Mouse (Mus musculus) stomach, embryonic 14.5 days (tissue): Measurements from ENCODE around the gene Chst3. TPM values are rescaled to one million over a fixed set of nuclear protein-coding genes. Genes with fewer than 3 reads are reported as not detected.
"Not testable (repeated sequence)": the region's sequence is repeated elsewhere in the genome, so short reads cannot be mapped to it uniquely, and the experiment has no call there.

Experiments
- ATAC-seq: fragments of 200-750 bp; cut with Nextera tagmentation; 2 replicates; pipeline ENCODE4 v1.8.0; 2017; ENCODE audit warnings: low read depth, moderate TSS enrichment; ENCODE audit not compliant: insufficient number of reproducible peaks, insufficient read depth, low FRiP score
- H3K27ac ChIP-seq: fragments of 300-500 bp; sonication (generic); 2 replicates; pipeline ENCODE4 v1.5.1; 2014; ENCODE audit warnings: mild to moderate bottlenecking, low read length, moderate library complexity, mixed read lengths
- H3K27me3 ChIP-seq: fragments of 300-500 bp; sonication (generic); 2 replicates; pipeline ENCODE4 v1.6.1; 2014; ENCODE audit warnings: low read length, control low read depth, mixed read lengths; ENCODE audit not compliant: control insufficient read depth, insufficient read depth
- H3K36me3 ChIP-seq: fragments of 300-500 bp; sonication (generic); 2 replicates; pipeline ENCODE4 v1.6.1; 2014; ENCODE audit warnings: mild to moderate bottlenecking, control low read depth, low read length, moderate library complexity, mixed read lengths; ENCODE audit not compliant: control insufficient read depth, insufficient read depth
- H3K4me1 ChIP-seq: fragments of 300-500 bp; sonication (generic); 2 replicates; pipeline ENCODE4 v1.6.1; 2014; ENCODE audit warnings: low read length, control low read depth, mixed read lengths; ENCODE audit not compliant: control insufficient read depth, insufficient read depth
- H3K4me2 ChIP-seq: fragments of 300-500 bp; sonication (generic); replicated peaks from 2 replicates; pipeline ENCODE4 v1.6.1; 2014; ENCODE audit warnings: low read depth, low read length, control low read depth
- H3K4me3 ChIP-seq: fragments of 300-500 bp; sonication (generic); 2 replicates; pipeline ENCODE4 v1.5.1; 2014; ENCODE audit warnings: low read depth, low read length, control low read depth
- H3K9ac ChIP-seq: fragments of 300-500 bp; sonication (generic); replicated peaks from 2 replicates; pipeline ENCODE4 v1.6.1; 2014; ENCODE audit warnings: low read depth, mild to moderate bottlenecking, control low read depth, low read length, moderate library complexity, mixed read lengths
- H3K9me3 ChIP-seq: fragments of 300-500 bp; sonication (generic); 2 replicates; pipeline ENCODE4 v1.6.1; 2016; ENCODE audit warnings: low read depth, low read length, control low read depth; ENCODE audit not compliant: control insufficient read depth
- WGBS: fragments of 180-500 bp; shearing (Covaris S2); extraction: QIAGEN DNeasy Blood & Tissue Kit; methylation state at CpG from one replicate; pipeline ENCODE4 v1.1.7; 2014; 5-methylcytosine and 5-hydroxymethylcytosine counted together
- polyA plus RNA-seq: library from polyadenylated mRNA; unstranded; fragments of >200 nt; fragmentation: Nextera tagmentation; extraction: Ambion mirVana; gene quantifications from 2 replicates; pipeline ENCODE4 v1.2.1, GENCODE M21; 2014

Chst3 gene
- polyA plus RNA-seq, 1 experiment from 2014 or later, result 2.8 TPM

- 88% methylated on average over 5 of the region's 5 CpGs for WGBS
- Histone ChIP-seq H3K27me3 (no peaks in the 10 kb centered on the region), H3K4me3 (no peak overlapping the region), H3K27ac (no peak overlapping the region), H3K9ac (no peak overlapping the region), H3K36me3 (no peaks in the 10 kb centered on the region), H3K9me3 (no peaks in the 10 kb centered on the region), H3K4me1 (no peaks in the 10 kb centered on the region), H3K4me2 (no peak overlapping the region)
- no peak for ATAC-seq
These were observed 24.9 kb upstream of the Chst3 start for GRCm38 (mm10) chr10:60243941-60244340.

DNA sequence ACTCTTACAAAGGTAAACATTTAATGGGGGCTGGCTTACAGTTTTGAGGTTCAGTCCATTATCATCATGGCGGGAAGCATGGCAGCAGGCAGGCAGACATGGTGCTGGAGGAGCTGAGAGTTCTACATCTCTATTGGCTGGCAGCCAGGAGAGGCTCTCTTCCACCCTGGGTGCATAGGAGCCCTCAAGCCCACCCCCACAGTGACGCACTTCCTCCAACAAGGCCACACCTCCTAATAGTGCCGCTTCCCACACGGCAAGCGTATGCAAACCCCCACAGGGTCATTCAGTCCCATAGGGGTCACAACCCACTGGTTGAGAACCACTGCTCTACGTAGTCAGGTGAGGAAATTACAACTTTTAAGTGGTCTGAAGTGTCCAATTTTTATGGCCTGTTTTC, 21.4 kb upstream of the Chst3 start:
- Histone ChIP-seq H3K27ac (no peak overlapping the region), H3K9me3 (no peaks in the 10 kb centered on the region), H3K4me3 (no peak overlapping the region), H3K27me3 (no peaks in the 10 kb centered on the region), H3K4me2 (no peak overlapping the region), H3K4me1 (no peaks in the 10 kb centered on the region), H3K9ac (no peak overlapping the region), H3K36me3 (no peaks in the 10 kb centered on the region)
- WGBS, result 82% methylated on average over 6 of the region's 6 CpGs
- ATAC-seq, result no peak

- no peak for ATAC-seq
- no peak overlapping the region for H3K4me2 ChIP-seq
- H3K9ac ChIP-seq, result no peak overlapping the region
- H3K27me3 ChIP-seq, result no peaks in the 10 kb centered on the region
- no peaks in the 10 kb centered on the region for H3K9me3 ChIP-seq
- H3K4me1 ChIP-seq, result no peaks in the 10 kb centered on the region
- WGBS, result 57% methylated on average over 10 of the region's 10 CpGs
- no peak overlapping the region for H3K27ac ChIP-seq
- H3K4me3 ChIP-seq, result no peak overlapping the region
- H3K36me3 ChIP-seq, result no peaks in the 10 kb centered on the region
These were observed 18.6 kb upstream of the Chst3 start for GRCm38 (mm10) chr10:60237475-60238154.

GRCm38 (mm10) chr10:60235876-60236275, 16.8 kb upstream of the Chst3 start:
- not testable (repeated sequence) for H3K4me2 ChIP-seq, ATAC-seq, H3K27me3 ChIP-seq, H3K9ac ChIP-seq, H3K9me3 ChIP-seq, H3K4me1 ChIP-seq, H3K4me3 ChIP-seq, H3K36me3 ChIP-seq, H3K27ac ChIP-seq
- 93% methylated on average over 6 of the region's 6 CpGs for WGBS

- H3K36me3 ChIP-seq, result no peaks in the 10 kb centered on the region
- no peak overlapping the region for H3K4me2 ChIP-seq
- H3K9ac ChIP-seq, result no peak overlapping the region
- H3K27me3 ChIP-seq, result no peaks in the 10 kb centered on the region
- H3K4me3 ChIP-seq, result no peak overlapping the region
- WGBS, result 73% methylated on average over 9 of the region's 9 CpGs
- no peaks in the 10 kb centered on the region for H3K9me3 ChIP-seq
- no peak overlapping the region for H3K27ac ChIP-seq
- ATAC-seq, result no peak
- H3K4me1 ChIP-seq, result no peaks in the 10 kb centered on the region
These were observed 14.9 kb upstream of the Chst3 start for GRCm38 (mm10) chr10:60234006-60234405.

DNA sequence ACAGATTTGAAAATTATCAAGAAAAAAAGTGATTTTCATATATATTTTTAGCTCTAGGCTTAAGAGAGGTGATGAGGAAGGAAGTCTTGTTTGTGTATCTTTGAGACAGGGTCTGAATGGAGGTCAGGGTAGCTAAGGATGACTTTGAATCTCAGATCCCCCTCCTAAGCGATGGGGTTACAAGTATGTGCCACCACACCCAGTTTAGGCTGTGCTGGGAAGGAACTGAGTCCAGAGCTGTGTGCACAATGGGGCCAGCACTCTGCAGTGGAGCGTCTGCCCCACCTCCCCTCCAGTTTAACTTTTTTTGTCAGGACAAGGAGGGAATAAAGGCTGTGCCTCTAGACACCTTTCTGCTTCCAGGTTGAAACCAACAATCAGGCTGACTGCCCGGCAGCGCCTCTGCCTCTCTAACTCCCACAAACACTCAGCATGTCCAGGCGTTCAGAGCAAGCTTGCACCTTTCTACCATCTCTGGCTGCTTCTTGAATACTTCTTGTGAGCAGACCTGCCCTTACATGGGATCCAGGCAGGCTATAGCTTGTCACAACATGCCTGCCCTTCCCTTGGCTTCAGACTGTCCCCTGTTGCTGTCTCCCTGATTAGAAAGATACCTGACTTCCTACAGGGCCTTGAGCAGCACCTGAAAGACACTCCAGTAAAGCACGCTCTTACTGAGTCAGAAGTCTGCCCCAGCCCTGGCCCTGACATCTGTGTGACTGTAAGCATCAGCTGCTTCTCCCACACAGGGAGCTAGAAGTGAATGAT, 11.4 kb upstream of the Chst3 start:
- Histone ChIP-seq H3K9me3 (no peaks in the 10 kb centered on the region), H3K27ac (peak overlapping the region; percentile 21; the same call in 1 of the 2 replicates), H3K27me3 (no peaks in the 10 kb centered on the region), H3K4me1 (no peaks in the 10 kb centered on the region), H3K4me3 (no peak overlapping the region), H3K9ac (no peak overlapping the region), H3K36me3 (no peaks in the 10 kb centered on the region), H3K4me2 (no peak overlapping the region)
- WGBS, result 72% methylated on average over 6 of the region's 6 CpGs
- no peak for ATAC-seq

DNA sequence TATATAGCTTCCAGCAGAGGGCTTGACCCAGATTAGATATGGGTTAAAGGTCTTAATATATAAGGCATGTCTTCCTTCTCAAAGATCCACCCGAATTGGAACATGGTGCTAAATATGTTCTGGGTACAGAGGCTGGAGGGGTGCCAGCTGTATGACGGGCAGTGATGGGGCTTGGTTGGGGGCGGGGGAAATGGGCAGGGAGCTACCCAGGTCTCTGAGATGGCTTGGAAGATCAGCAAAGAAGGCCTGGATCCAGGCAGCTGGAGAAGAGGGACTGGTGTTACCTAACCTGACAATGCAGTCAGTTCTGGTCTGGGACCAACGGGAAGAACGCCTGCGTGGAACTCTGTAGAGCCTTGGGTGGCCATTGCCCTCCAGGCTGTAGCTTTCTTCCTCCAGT, 10.1 kb upstream of the Chst3 start:
- no peak for ATAC-seq
- no peak overlapping the region for H3K9ac ChIP-seq
- no peak overlapping the region for H3K4me2 ChIP-seq
- no peaks in the 10 kb centered on the region for H3K27me3 ChIP-seq
- H3K27ac ChIP-seq, result no peak overlapping the region
- H3K36me3 ChIP-seq, result no peaks in the 10 kb centered on the region
- 83% methylated on average over 6 of the region's 6 CpGs for WGBS
- H3K9me3 ChIP-seq, result no peaks in the 10 kb centered on the region
- no peak overlapping the region for H3K4me3 ChIP-seq
- no peaks in the 10 kb centered on the region for H3K4me1 ChIP-seq

DNA sequence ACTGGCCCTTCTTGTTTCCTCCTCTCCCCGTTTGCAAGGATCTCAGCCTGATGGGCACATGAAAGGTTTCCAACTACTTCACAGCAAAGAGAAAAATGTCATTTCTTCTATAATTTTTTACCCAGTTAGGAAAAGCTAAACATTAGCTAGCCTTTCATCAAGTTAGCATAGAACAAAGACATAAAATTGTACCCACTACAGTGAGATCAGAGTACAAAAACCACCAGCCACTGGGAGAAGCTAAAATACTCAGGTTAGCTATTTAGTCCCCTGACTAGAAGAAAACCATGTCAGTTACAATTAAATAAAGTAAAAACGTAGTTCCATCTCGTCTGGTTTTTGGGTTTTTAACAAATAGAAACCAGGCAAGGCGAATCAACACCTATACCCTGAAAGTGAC, 8.6 kb upstream of the Chst3 start:
- 66% methylated on average over 4 of the region's 4 CpGs for WGBS
- Histone ChIP-seq H3K4me3 (no peak overlapping the region), H3K4me1 (no peaks in the 10 kb centered on the region), H3K9me3 (no peaks in the 10 kb centered on the region), H3K36me3 (no peaks in the 10 kb centered on the region), H3K27me3 (no peaks in the 10 kb centered on the region), H3K4me2 (no peak overlapping the region), H3K27ac (no peak overlapping the region), H3K9ac (no peak overlapping the region)
- ATAC-seq, result no peak
